Mouse (Mus musculus) erythroid progenitor cell, adult 5-6 weeks (primary cell): ENCODE measurements at regions not wholly inside any gene's neighbourhood (a gene's known extent, or its start where the extent isn't known, plus 50 kb on each side); places are given as distances from the start of the nearest gene placed in this dataset.

Experiments
- ATAC-seq: replicated peaks from 2 replicates; pipeline ENCODE4 v1.8.0; 2016; ENCODE audit warnings: moderate number of reproducible peaks, mild to moderate bottlenecking, moderate TSS enrichment, inconsistent platforms; ENCODE audit not compliant: poor library complexity, low FRiP score, severe bottlenecking

GRCm38 (mm10) chr14:25306166-25306565 lies 152.8 kb upstream of the Zmiz1 start:
- no peak for ATAC-seq

- no peak for ATAC-seq
Observed at GRCm38 (mm10) chr14:25306961-25307654, 151.9 kb upstream of the Zmiz1 start.

GRCm38 (mm10) chr14:25308051-25308450 lies 150.9 kb upstream of the Zmiz1 start:
- no peak for ATAC-seq

GRCm38 (mm10) chr14:25310671-25311151 lies 148.3 kb upstream of the Zmiz1 start:
- no peak for ATAC-seq

GRCm38 (mm10) chr14:25311475-25311874 lies 147.5 kb upstream of the Zmiz1 start:
- ATAC-seq: no peak

- ATAC-seq: no peak
Observed at GRCm38 (mm10) chr14:25312135-25312534, 146.8 kb upstream of the Zmiz1 start.

- no peak for ATAC-seq
Observed at GRCm38 (mm10) chr14:25312814-25313426, 146.1 kb upstream of the Zmiz1 start.

- no peak for ATAC-seq
Observed at GRCm38 (mm10) chr14:25313693-25314240, 145.2 kb upstream of the Zmiz1 start.

GRCm38 (mm10) chr14:25316491-25316890 lies 142.5 kb upstream of the Zmiz1 start:
- no peak for ATAC-seq

- no peak for ATAC-seq
Observed at GRCm38 (mm10) chr14:25317680-25318471, 141.1 kb upstream of the Zmiz1 start.

GRCm38 (mm10) chr14:25318909-25319308 lies 140.1 kb upstream of the Zmiz1 start:
- ATAC-seq: no peak

GRCm38 (mm10) chr14:25320141-25320540 lies 138.8 kb upstream of the Zmiz1 start:
- ATAC-seq: no peak

- no peak for ATAC-seq
Observed at GRCm38 (mm10) chr14:25323542-25324484, 135.2 kb upstream of the Zmiz1 start.

- ATAC-seq: no peak
Observed at GRCm38 (mm10) chr14:25325887-25326286, 133.1 kb upstream of the Zmiz1 start.

- no peak for ATAC-seq
Observed at GRCm38 (mm10) chr14:25328230-25328629, 130.8 kb upstream of the Zmiz1 start.

- ATAC-seq: no peak
Observed at GRCm38 (mm10) chr14:25334186-25334585, 124.8 kb upstream of the Zmiz1 start.

- no peak for ATAC-seq
Observed at GRCm38 (mm10) chr14:25336875-25337274, 122.1 kb upstream of the Zmiz1 start.

GRCm38 (mm10) chr14:25338404-25339051 lies 120.5 kb upstream of the Zmiz1 start:
- no peak for ATAC-seq

GRCm38 (mm10) chr14:25340845-25341244 lies 118.1 kb upstream of the Zmiz1 start:
- no peak for ATAC-seq
